Mouse (Mus musculus): ENCODE results near the gene Ldha.
"Not testable (repeated sequence)": the region's sequence is repeated elsewhere in the genome, so short reads cannot be mapped to it uniquely, and the experiment has no call there.

Ldha gene

DNA sequence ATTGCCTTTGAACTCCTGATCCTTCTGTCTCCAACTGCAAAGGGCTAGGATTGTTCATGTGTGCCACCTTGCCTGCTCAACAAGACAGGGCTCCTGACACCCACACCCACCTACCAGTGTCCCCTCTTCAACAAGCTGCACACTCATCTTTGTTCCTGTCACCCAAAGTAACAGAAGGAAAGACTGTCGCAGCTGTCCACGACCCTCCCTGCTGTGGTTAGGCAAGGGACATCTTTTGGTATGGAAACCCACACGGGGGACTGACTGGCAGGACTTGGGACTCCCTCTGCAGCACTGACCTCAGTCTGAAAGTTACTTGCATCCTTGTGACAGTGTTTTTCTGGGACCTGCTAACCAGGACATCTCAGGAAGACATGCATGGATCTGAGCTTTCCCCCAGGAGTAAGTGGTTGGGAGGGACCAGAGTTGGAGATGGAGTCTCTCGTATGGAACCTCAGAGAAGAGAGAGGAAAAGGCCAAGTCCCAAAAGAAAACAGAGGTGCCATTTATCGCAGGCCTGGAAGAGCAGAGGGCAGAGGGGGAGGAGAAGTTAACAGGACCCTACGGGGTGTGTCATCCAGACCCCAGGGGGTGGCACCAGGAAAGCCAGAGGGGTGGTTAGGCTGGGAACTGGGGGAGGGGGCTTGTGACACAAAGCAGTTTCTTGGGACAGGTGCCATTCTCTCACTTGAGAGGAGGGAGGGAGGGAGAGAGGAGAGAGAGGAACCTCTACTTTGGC, at the start of gene Ldha:
Ldha (plus strand) TSS at position 689 of the 739 bp plus-strand sequence.
- in situ Hi-C loops (cut with MboI; ENCODE audit: unreplicated experiment in 2 of 2): loop anchor here in 1 of 2 experiments (25.0 kb wide), 1 partner anchor 1329 kb away; the partner anchor contains the start of gene Nucb1

DNA sequence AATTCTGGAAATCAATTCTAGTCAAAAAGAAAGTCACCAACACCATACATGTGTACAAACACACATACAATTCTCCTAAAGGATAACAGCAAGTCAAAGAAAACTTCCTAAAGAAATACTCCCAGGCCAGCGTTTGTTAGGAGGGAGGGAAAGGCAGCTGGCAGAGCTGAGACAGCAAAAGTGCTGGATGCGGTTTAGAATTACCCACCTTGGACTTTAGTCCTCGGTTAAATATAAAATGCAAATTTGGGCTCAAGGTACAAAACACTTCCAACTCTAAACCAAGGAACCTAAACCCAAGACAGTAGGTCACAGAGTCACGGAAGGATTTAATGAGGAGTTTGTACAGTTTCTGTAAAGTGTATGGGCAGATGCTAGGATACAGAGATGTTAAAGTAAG, 47.4 kb upstream of the Ldha start:
- in situ Hi-C loops (cut with MboI; ENCODE audit: unreplicated experiment in 2 of 2): loop anchor here in 1 of 2 experiments (10.0 kb wide), 1 partner anchor 1079 kb away; the partner anchor contains the start of genes Rpl18 and Sphk2

DNA sequence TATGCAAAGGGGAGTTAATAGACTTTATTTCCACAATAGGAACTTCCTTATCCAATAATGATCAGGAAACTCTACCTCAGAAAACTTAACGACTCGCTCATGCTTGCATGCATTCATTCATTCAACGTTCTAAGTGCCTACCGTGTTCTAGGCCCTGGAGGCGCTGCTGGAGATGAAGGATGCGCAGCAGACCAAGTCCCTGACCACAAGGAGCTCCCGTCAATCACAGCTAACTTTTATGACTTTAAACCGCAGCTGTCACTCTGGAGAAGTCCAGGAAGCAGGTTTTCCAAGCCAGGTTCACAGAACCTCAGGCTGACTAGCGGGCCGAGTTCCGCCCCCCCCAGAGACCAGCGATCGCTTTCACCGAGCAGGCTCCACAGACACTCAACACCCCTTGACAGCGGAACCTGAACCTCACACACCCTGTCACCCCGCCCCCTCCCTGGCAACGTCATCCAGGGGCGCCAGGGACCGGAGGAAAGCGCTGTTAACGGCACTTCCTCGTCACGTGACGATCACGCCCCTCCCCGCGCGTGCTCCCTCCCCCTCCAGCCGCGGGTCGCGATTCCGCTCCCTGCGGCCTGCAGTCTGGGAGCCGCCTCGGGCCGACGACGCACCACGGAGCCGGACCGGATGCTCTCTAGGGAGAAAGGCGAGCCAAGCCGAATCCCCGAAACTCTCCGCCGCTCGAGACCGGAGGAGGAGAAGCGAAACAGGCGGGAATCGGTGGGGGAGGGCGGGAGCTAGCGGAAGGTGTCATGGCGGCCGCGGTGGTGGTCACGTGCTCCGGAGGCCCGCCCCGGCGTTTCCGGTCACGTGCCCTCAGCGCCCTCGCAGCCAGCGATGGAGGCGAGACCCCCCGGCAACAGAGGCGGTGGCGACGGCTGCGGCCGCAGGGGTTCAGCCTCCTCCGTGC, 45.7 kb upstream of the Ldha start, which contains the start of the genes Hps5 and Gtf2h1:
Hps5 (minus strand) TSS at position 778 of the 919 bp plus-strand sequence.
Gtf2h1 (plus strand) TSS at position 817 of the 919 bp plus-strand sequence.
- in situ Hi-C loops (cut with MboI; ENCODE audit: unreplicated experiment in 2 of 2): loop anchor here (5.0 to 10.0 kb wide), 3 partner anchors 52 to 1081 kb away; partner anchors contain the start of genes Rpl18 (in 1 of the 2), Sphk2 (in 1 of the 2) and Spty2d1 (in 1 of the 2)

DNA sequence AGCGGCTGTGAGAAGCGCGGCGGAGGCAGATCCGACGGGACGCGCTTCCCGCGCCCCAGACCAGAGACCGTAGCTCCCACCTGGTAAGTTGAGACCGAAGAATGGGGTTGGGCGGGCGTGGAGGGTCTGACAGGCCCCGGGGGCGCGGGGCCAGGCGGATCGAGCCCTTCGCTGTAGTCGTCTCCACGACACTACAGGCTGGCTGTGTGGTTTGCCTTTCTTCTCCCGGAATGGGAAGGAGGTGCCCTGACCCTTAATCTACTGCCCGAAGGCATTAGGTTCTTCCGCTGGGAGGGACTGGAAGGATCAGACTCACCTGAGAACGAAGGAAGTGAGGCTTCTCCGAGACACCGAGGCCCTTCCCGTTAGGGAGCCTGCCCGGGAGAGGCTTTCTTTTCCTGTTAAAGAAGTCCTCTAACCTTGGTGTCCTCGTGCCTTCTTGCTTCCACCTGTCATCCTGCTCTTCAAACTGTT, 45.0 kb upstream of the Ldha start:
- in situ Hi-C loops (cut with MboI; ENCODE audit: unreplicated experiment in 2 of 2): loop anchor here (5.0 to 10.0 kb wide), 3 partner anchors 51 to 1081 kb away; partner anchors contain the start of genes Rpl18 (in 1 of the 2), Sphk2 (in 1 of the 2) and Spty2d1 (in 1 of the 2)

GRCm38 (mm10) chr7:46796779-46797178, 44.5 kb upstream of the Ldha start:
- in situ Hi-C loops (cut with MboI; ENCODE audit: unreplicated experiment in 2 of 2): loop anchor here (5.0 to 10.0 kb wide), 3 partner anchors 51 to 1082 kb away; partner anchors contain the start of genes Rpl18 (in 1 of the 2), Sphk2 (in 1 of the 2) and Spty2d1 (in 1 of the 2)

- in situ Hi-C loops (cut with MboI; ENCODE audit: unreplicated experiment in 2 of 2): no loop called here
Measured at GRCm38 (mm10) chr7:46810325-46810724, 30.9 kb upstream of the Ldha start.

DNA sequence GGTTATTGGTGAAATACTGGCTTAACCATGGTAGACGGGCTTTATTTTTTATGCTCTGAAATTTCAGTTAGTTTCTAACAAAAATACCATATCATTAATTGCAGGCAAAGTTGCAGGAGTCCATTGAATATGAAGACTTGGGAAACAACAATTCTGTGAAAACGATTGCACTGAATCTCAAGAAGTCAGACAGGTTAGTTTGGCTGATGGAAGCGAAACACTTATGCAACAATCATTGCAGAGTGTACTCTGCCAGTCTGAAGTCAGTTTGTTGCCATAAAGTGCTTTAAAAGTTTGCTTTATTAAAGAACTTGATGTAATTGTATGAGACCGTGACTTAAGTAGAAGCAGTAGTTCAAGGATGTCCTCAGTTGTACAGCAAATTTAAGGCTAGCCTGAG, 27.3 kb upstream of the Ldha start:
- in situ Hi-C loops (cut with MboI; ENCODE audit: unreplicated experiment in 2 of 2): no loop called here

DNA sequence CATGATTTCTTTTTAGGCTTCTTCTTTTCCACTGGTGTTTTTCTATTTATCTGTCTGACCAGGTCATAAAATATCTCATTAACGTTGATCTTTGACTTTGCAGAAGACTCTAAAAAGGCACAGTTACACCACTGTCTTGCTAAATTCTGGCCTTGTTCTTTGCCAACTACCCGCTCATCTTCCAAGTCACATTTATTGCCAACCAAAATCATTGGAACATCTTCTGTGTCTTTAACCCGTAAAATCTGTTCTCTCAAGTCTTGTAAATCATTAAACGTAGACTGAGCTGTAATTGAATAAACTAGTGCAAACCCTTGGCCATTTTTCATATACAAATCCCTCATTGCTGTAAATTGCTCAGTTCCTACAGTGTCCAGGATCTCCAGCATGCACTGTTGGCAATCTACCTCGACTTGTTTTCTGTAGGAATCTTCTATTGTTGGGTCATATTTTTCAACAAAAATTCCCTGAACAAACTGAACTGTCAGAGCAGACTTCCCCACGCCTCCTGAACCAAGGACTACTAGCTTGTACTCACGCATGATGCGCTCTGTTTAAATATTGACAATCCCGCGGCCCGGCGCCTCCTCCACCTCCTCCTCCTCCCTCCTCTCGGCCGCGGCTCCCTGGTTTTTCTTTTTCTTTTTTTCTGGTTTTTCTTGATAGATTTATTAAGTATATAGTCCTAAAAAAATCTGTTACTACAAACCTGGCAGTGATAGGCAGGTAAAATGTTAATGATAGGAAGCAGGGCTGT, 20.2 kb upstream of the Ldha start:
- in situ Hi-C loops (cut with MboI; ENCODE audit: unreplicated experiment in 2 of 2): not testable (repeated sequence)

DNA sequence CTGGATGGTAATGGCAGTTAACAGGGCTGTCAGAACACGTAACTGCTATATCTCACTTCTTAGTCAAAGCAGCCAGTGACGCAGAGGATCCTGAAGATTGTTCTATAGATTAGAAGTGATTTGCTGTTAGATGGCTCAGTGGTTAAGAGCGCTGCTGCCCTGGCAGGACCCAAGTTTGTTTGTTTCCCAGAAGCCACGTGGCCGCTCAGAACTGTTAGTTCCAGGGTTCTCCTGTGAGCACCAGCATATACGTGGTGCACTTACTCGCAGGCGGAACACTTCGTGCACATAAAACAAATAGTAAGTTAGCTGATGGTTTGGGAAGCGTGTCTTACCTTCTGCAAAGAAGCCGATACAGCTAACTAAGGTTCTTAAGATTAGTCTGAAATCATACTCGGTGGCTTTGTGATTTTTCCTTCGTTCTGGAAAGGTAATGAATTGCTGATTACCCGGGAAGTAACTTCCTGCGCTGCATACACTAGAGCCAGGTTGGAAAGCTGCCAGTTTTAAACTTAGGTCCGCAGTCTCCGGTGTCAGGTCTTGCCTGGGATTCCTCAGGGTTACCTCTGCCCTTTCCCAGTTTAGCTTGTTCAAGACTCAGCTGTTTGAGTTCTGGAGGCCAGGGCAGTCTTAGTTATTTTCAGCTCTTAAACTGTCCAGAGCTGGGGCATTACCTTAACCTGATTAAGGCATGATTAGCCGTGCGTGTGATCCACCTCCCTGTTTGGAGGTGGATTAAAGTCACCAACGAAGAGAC, 14.1 kb upstream of the Ldha start:
- in situ Hi-C loops (cut with MboI; ENCODE audit: unreplicated experiment in 2 of 2): loop anchor here in 1 of 2 experiments (25.0 kb wide), 1 partner anchor 1315 kb away; the partner anchor contains the start of gene Nucb1

DNA sequence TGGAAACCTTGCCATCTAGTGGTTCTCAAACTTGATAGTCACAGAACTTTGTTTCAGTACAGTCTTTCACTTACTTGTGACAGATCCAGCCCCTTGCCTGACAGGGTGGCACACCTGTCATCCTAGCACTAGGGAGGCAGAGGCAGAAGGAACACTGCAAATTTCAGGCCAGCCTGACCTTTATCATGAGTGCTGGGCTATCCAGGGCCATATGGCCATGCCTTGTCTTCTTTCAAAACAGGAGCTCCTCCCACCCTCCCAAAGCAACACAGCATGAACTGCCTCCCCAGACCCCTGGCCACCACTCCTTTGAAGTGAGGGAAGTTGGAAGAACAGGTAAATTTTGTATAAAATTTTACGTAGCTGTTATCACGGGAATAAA, 13.5 kb upstream of the Ldha start:
- in situ Hi-C loops (cut with MboI; ENCODE audit: unreplicated experiment in 2 of 2): loop anchor here in 1 of 2 experiments (25.0 kb wide), 1 partner anchor 1315 kb away; the partner anchor contains the start of gene Nucb1

- in situ Hi-C loops (cut with MboI; ENCODE audit: unreplicated experiment in 2 of 2): loop anchor here in 1 of 2 experiments (25.0 kb wide), 1 partner anchor 1318 kb away; the partner anchor contains the start of gene Nucb1
Measured at GRCm38 (mm10) chr7:46829911-46830310, 11.4 kb upstream of the Ldha start.

DNA sequence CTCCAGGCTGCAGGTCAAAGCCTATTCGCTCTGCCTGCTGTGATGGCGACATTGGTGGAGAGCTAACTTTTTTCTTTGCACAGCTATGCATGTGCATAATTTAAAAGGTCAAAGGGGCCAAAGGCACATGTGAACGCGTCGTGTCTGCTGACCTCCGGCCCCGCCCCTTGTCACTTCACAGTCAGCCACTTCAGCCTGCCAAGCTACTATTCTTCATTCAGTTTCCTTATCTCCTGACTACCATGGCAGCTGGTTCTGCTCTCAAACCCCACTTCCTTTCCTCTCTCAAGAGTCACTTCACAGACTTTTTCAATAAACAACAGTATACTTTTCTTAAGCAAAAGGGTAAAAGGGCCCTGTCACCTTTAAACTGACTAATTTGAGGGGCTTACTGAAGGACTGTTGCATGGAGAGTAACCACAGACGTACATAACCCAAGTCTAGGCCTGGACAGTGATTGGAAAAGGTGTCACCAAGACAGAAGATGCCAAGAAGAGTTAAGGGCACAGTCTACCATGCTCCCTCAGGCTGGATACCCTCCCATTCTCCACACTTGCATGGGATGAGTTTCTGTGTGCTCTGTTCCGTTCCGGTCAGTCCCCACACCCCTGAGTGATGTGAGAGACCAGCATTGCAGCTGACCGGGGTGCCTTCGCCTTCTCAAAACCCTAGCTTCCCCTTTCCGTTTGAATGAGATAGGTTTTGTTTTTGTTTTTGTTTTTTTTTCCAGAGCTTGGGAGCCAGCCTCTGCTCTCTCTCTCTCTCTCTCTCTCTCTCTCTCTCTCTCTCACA, 10.3 kb upstream of the Ldha start:
- in situ Hi-C loops (cut with MboI; ENCODE audit: unreplicated experiment in 2 of 2): loop anchor here in 1 of 2 experiments (25.0 kb wide), 1 partner anchor 1319 kb away; the partner anchor contains the start of gene Nucb1

GRCm38 (mm10) chr7:46831693-46832092, 9.6 kb upstream of the Ldha start:
- in situ Hi-C loops (cut with MboI; ENCODE audit: unreplicated experiment in 2 of 2): loop anchor here in 1 of 2 experiments (25.0 kb wide), 1 partner anchor 1319 kb away; the partner anchor contains the start of gene Nucb1

- in situ Hi-C loops (cut with MboI; ENCODE audit: unreplicated experiment in 2 of 2): loop anchor here in 1 of 2 experiments (25.0 kb wide), 1 partner anchor 1320 kb away; the partner anchor contains the start of gene Nucb1
Measured at GRCm38 (mm10) chr7:46832112-46832810, 9.0 kb upstream of the Ldha start.

DNA sequence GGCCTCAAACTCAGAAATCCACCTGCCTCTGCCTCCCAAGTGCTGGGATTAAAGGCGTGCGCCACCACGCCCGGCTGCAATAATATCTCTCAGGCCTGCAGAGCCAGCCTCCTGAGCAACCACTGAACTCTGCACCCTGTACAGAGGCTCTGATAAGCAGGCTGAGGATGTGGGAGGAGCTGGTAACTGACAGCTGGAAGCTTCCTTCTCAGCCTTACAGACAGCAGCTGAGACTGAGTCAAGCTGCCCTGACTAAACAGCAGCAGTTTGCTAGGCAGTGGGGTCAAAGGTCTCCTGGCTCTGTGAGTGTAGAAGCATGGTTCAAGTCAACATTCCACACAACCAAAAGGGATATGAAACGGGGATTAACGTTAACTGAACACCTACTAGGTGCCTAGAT, 8.0 kb upstream of the Ldha start:
- in situ Hi-C loops (cut with MboI; ENCODE audit: unreplicated experiment in 2 of 2): loop anchor here in 1 of 2 experiments (25.0 kb wide), 1 partner anchor 1321 kb away; the partner anchor contains the start of gene Nucb1

DNA sequence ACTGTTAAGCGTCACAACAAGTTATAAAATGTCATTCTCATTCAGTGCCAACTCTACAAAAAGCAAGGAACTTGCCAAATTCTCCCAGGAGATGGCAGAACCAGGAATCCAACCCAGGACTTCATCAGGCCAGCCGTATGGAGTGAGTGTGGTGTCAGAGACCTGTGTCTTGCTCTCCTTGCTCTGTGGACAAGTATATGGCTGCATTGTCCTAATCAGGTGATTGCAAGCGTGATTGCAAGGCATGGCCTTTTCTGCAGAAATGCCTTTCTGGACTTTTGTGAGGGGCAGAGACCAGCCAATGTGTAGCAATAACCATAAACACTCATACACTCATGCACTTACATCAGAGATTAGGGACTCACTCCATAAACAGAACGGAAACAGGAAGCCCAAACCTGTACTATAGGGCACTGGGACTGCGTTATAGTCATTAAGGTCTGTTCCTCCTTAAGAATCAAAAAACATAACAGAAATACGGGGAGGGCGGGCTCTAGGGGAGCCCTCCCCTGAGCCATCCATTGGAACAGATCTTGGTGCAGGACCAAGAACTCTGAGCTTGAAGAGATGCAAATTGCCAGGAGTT, 7.5 kb upstream of the Ldha start:
- in situ Hi-C loops (cut with MboI; ENCODE audit: unreplicated experiment in 2 of 2): loop anchor here in 1 of 2 experiments (25.0 kb wide), 1 partner anchor 1321 kb away; the partner anchor contains the start of gene Nucb1

Measured in v-Abl transformed pro-B cells (cell line).